In the genomic region with DNA sequence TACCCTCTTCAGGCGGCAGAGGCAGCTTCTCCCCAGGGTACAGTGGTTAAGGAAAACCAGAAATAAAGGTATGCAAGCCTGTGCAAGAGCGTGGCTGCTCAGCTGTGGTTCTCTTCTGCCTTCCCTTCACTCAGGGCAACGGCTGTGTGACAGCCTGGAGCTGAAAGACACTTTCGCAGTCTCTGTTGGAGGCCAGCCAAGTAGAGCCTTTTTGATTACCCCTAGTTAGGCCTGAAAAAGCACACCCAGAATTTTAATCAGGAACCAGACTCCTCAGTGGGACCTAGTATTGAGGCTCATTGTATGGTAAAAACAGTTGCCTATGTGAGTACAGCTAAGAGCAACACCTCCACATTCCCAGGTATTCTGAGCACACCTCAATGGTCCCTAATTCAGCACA, we compare ENCODE assay signal across 9 mouse cellular contexts.
DNase-seq lines count a peak whose midpoint lies in the region; ATAC-seq lines count a peak whose summit lies in the region.
"Had no signal": no experiment of that assay in that cellular context is flagged by ENCODE, and none has a peak within 500 bp of the region (broad histone marks: within the 10 kb centered on the region; RNA-seq: fewer than 3 reads in every experiment).

No protein-coding gene starts in this region.

- H3K36me3 ChIP-seq in kidney, embryonic 16.5 days (ENCODE audit: insufficient read depth, low read length) = no peaks in the 10 kb centered on the region
- no peaks in the 10 kb centered on the region for H3K36me3 ChIP-seq in neural tube, embryonic 14.5 days (ENCODE audit: control insufficient read depth, insufficient read depth, low read length)

- no peaks in the 10 kb centered on the region for H3K27me3 ChIP-seq in kidney, embryonic 16.5 days (ENCODE audit: insufficient read depth, low read length)
- H3K27me3 ChIP-seq in neural tube, embryonic 14.5 days (ENCODE audit: control insufficient read depth, insufficient read depth, low read length) = no peaks in the 10 kb centered on the region

- ATAC-seq in kidney, embryonic 16.5 days (ENCODE audit: low FRiP score, low TSS enrichment) = no peak
- ATAC-seq in neural tube, embryonic 14.5 days (ENCODE audit: low read depth) = peak; percentile 87

- H3K27ac ChIP-seq in kidney, embryonic 16.5 days (ENCODE audit: low read length) = no peak overlapping the region
- H3K27ac ChIP-seq in neural tube, embryonic 14.5 days (ENCODE audit: low read depth, low read length) = no peak overlapping the region

- no peaks in the 10 kb centered on the region for H3K4me1 ChIP-seq in kidney, embryonic 16.5 days (ENCODE audit: insufficient read depth, low read length)
- H3K4me1 ChIP-seq in neural tube, embryonic 14.5 days (ENCODE audit: control insufficient read depth, insufficient read depth, low read length) = 0 out of 2 replicates have a peak, but pooled peaks cover 5% of the 10 kb centered on the region

- H3K9me3 ChIP-seq in kidney, embryonic 16.5 days (ENCODE audit: low read length) = no peaks in the 10 kb centered on the region
- no peaks in the 10 kb centered on the region for H3K9me3 ChIP-seq in neural tube, embryonic 14.5 days (ENCODE audit: control insufficient read depth, low read length)

- H3K4me2 ChIP-seq in kidney, embryonic 16.5 days (replicated peaks; ENCODE audit: low read depth, low read length) = no peak overlapping the region
- peak overlapping the region; percentile 23; the same call in 1 of the 2 replicates for H3K4me2 ChIP-seq in neural tube, embryonic 14.5 days (ENCODE audit: low read depth, low read length)

- peak; percentile 18 for DNase-seq in kidney, postnatal 10 days
- DNase-seq in cerebellum, adult 9-11 months = peak; percentile 34
- DNase-seq in layer of hippocampus, adult 8-10 months (ENCODE audit: low spot score in 2 of 2) = peak; percentile 10 to 40
- DNase-seq in urinary bladder, postnatal 14 days (ENCODE audit: low spot score) = no peak
- DNase-seq in T-cell, adult 2 months (ENCODE audit: low spot score) = no peak
- DNase-seq in urinary bladder, postnatal 25 days (ENCODE audit: low spot score) = no peak

- H3K9ac ChIP-seq in kidney, embryonic 16.5 days (replicated peaks; ENCODE audit: low read length) = no peak overlapping the region
- no peak overlapping the region for H3K9ac ChIP-seq in neural tube, embryonic 14.5 days (replicated peaks; ENCODE audit: low read depth, low read length)

- no peak overlapping the region for H3K4me3 ChIP-seq in kidney, embryonic 16.5 days (ENCODE audit: low read length)
- H3K4me3 ChIP-seq in neural tube, embryonic 14.5 days (ENCODE audit: low read depth, low read length) = no peak overlapping the region
- H3K4me3 ChIP-seq: erythroblast, embryonic 14.5 days had no signal

- 54% methylated on average over 4 of the region's 4 CpGs for WGBS in kidney, embryonic 16.5 days
- WGBS in neural tube, embryonic 14.5 days = 20% methylated on average over 4 of the region's 4 CpGs

Comparison
In these comparisons a context has a peak if more than half of its experiments do, and no peak if none do; other contexts are left out.
1. DNase-seq: peak in kidney, postnatal 10 days (single experiment), cerebellum, adult 9-11 months (single experiment) and layer of hippocampus, adult 8-10 months (2 of 2); none in urinary bladder, postnatal 14 days (single experiment), T-cell, adult 2 months (single experiment) and urinary bladder, postnatal 25 days (single experiment).